Mouse (Mus musculus): ENCODE measurements around the gene Dnhd1.

- no peak for TF ChIP-seq CTCF (IDR thresholded peaks at IDR 0.05; ENCODE audit: control insufficient read depth, insufficient read depth, low read length)
- TF ChIP-seq POLR2A (IDR thresholded peaks at IDR 0.05; ENCODE audit: borderline replicate concordance, control insufficient read depth, low read depth, low read length): no peak
Measured at GRCm38 (mm10) chr7:105767729-105768165, 117.1 kb downstream of the Dnhd1 start.

Measured in bone marrow, adult 2 months (tissue).